Mouse (Mus musculus): Measurements from ENCODE around the gene Cmip. TPM values are rescaled to one million over a fixed set of nuclear protein-coding genes. Genes with fewer than 3 reads are reported as not detected.
A peak's percentile ranks its signal among the peaks of the same experiment; 100 is the strongest.

Gene Cmip
- polyA plus RNA-seq, 1 experiment from 2014 or later, result 146 TPM

GRCm38 (mm10) chr8:117367441-117367840 lies 110.6 kb downstream of the Cmip start:
- Histone ChIP-seq H3K9me3 (replicated peaks; ENCODE audit: control insufficient read depth, low read length, poor library complexity, severe bottlenecking) (no peaks in the 10 kb centered on the region), H3K36me3 (ENCODE audit: control insufficient read depth, insufficient read depth, low read length) (no peaks in the 10 kb centered on the region), H3K4me1 (ENCODE audit: control insufficient read depth, insufficient read depth, low read length) (peaks cover 42% of the 10 kb centered on the region), H3K4me2 (ENCODE audit: low read length) (no peak overlapping the region), H3K27ac (ENCODE audit: low read length) (no peak overlapping the region), H3K9ac (ENCODE audit: low read depth, low read length) (no peak overlapping the region), H3K4me3 (ENCODE audit: low read depth, low read length) (no peak overlapping the region), H3K27me3 (ENCODE audit: control insufficient read depth, insufficient read depth, low read depth, low read length) (no peaks in the 10 kb centered on the region)
- ATAC-seq, result no peak
- 83% methylated on average over 8 of the region's 8 CpGs for WGBS

GRCm38 (mm10) chr8:117368781-117369180 lies 111.9 kb downstream of the Cmip start:
- Histone ChIP-seq H3K4me2 (ENCODE audit: low read length) (no peak overlapping the region), H3K4me3 (ENCODE audit: low read depth, low read length) (no peak overlapping the region), H3K9ac (ENCODE audit: low read depth, low read length) (no peak overlapping the region), H3K36me3 (ENCODE audit: control insufficient read depth, insufficient read depth, low read length) (no peaks in the 10 kb centered on the region), H3K9me3 (replicated peaks; ENCODE audit: control insufficient read depth, low read length, poor library complexity, severe bottlenecking) (no peaks in the 10 kb centered on the region), H3K27ac (ENCODE audit: low read length) (no peak overlapping the region), H3K27me3 (ENCODE audit: control insufficient read depth, insufficient read depth, low read depth, low read length) (no peaks in the 10 kb centered on the region), H3K4me1 (ENCODE audit: control insufficient read depth, insufficient read depth, low read length) (peaks cover 42% of the 10 kb centered on the region)
- ATAC-seq, result no peak
- 76% methylated on average over 8 of the region's 8 CpGs for WGBS

GRCm38 (mm10) chr8:117370009-117370408 lies 113.1 kb downstream of the Cmip start:
- H3K36me3 ChIP-seq (ENCODE audit: control insufficient read depth, insufficient read depth, low read length), result no peaks in the 10 kb centered on the region
- no peak overlapping the region for H3K9ac ChIP-seq (ENCODE audit: low read depth, low read length)
- peaks cover 37% of the 10 kb centered on the region for H3K4me1 ChIP-seq (ENCODE audit: control insufficient read depth, insufficient read depth, low read length)
- WGBS, result 79% methylated on average over 8 of the region's 8 CpGs
- H3K27ac ChIP-seq (ENCODE audit: low read length), result no peak overlapping the region
- ATAC-seq, result no peak
- H3K4me3 ChIP-seq (ENCODE audit: low read depth, low read length), result no peak overlapping the region
- H3K27me3 ChIP-seq (ENCODE audit: control insufficient read depth, insufficient read depth, low read depth, low read length), result no peaks in the 10 kb centered on the region
- no peak overlapping the region for H3K4me2 ChIP-seq (ENCODE audit: low read length)
- no peaks in the 10 kb centered on the region for H3K9me3 ChIP-seq (replicated peaks; ENCODE audit: control insufficient read depth, low read length, poor library complexity, severe bottlenecking)

DNA sequence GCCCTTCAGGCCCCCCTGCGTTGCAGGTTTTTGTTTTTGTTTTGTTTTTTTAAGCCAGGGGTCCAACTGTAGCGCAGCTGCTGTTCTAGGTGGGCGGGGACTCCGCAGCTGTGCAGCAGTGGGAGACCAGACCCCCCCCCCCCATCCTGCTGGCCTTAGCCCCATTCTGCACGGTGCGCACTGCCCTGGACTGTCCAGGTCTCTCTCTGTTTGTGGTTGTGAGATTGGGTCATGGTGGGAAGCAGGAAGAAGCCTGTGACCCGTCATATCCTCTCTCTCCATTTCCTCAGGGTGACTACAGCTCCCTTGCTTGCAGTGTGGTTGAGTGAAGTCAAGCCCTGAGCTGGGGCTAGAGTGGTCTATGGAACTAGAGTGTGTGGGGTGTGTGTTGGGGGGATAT lies 114.3 kb downstream of the Cmip start:
- peak; percentile 27; the same call in 1 of the 2 replicates for ATAC-seq
- peaks cover 41% of the 10 kb centered on the region for H3K4me1 ChIP-seq (ENCODE audit: control insufficient read depth, insufficient read depth, low read length)
- 71% methylated on average over 7 of the region's 7 CpGs for WGBS

DNA sequence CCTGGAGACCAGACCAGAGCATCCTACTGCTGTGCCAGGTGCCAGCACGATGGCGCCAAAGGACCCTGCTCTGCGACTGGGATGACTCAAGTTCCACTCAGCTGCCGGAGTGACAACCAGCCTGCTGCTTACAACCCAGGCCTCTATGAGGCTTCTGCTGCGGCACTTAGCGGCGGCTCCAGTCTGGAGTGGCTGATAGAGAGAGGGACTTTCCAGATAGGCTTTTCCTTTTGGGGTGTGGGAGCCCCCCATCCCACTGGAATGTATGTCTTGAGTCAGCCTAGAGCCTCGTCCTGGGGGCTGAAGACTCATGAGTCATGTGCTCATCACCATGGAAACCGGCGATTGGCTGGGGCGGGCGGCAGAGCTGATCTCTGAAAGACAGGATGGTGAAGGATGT lies 115.2 kb downstream of the Cmip start:
- peak overlapping the region; percentile 19; the same call in 1 of the 2 replicates for H3K4me2 ChIP-seq (ENCODE audit: low read length)
- H3K4me3 ChIP-seq (ENCODE audit: low read depth, low read length), result no peak overlapping the region
- H3K36me3 ChIP-seq (ENCODE audit: control insufficient read depth, insufficient read depth, low read length), result no peaks in the 10 kb centered on the region
- ATAC-seq, result peak; percentile 37
- H3K27ac ChIP-seq (ENCODE audit: low read length), result peak overlapping the region; percentile 40
- no peaks in the 10 kb centered on the region for H3K27me3 ChIP-seq (ENCODE audit: control insufficient read depth, insufficient read depth, low read depth, low read length)
- 0 out of 2 replicates have a peak overlapping the region, but pooled peaks have one; percentile 25 for H3K9ac ChIP-seq (ENCODE audit: low read depth, low read length)
- H3K9me3 ChIP-seq (replicated peaks; ENCODE audit: control insufficient read depth, low read length, poor library complexity, severe bottlenecking), result no peaks in the 10 kb centered on the region
- WGBS, result 52% methylated on average over 12 of the region's 12 CpGs
- H3K4me1 ChIP-seq (ENCODE audit: control insufficient read depth, insufficient read depth, low read length), result peaks cover 39% of the 10 kb centered on the region

More for the DNA sequence above, 114.3 kb downstream of the Cmip start:
- H3K4me3 ChIP-seq (ENCODE audit: low read depth, low read length), result no peak overlapping the region
- H3K36me3 ChIP-seq (ENCODE audit: control insufficient read depth, insufficient read depth, low read length), result no peaks in the 10 kb centered on the region
- no peak overlapping the region for H3K9ac ChIP-seq (ENCODE audit: low read depth, low read length)
- H3K4me2 ChIP-seq (ENCODE audit: low read length), result no peak overlapping the region
- H3K9me3 ChIP-seq (replicated peaks; ENCODE audit: control insufficient read depth, low read length, poor library complexity, severe bottlenecking), result no peaks in the 10 kb centered on the region
- H3K27me3 ChIP-seq (ENCODE audit: control insufficient read depth, insufficient read depth, low read depth, low read length), result no peaks in the 10 kb centered on the region
- H3K27ac ChIP-seq (ENCODE audit: low read length), result peak overlapping the region; percentile 13; the same call in 1 of the 2 replicates

GRCm38 (mm10) chr8:117373001-117373428 lies 116.2 kb downstream of the Cmip start:
- Histone ChIP-seq H3K4me1 (ENCODE audit: control insufficient read depth, insufficient read depth, low read length) (peaks cover 38% of the 10 kb centered on the region), H3K9me3 (replicated peaks; ENCODE audit: control insufficient read depth, low read length, poor library complexity, severe bottlenecking) (no peaks in the 10 kb centered on the region), H3K4me3 (ENCODE audit: low read depth, low read length) (no peak overlapping the region), H3K9ac (ENCODE audit: low read depth, low read length) (no peak overlapping the region), H3K27me3 (ENCODE audit: control insufficient read depth, insufficient read depth, low read depth, low read length) (no peaks in the 10 kb centered on the region), H3K36me3 (ENCODE audit: control insufficient read depth, insufficient read depth, low read length) (no peaks in the 10 kb centered on the region), H3K27ac (ENCODE audit: low read length) (peak overlapping the region; percentile 40), H3K4me2 (ENCODE audit: low read length) (no peak overlapping the region)
- 66% methylated on average over 11 of the region's 11 CpGs for WGBS
- ATAC-seq, result no peak

DNA sequence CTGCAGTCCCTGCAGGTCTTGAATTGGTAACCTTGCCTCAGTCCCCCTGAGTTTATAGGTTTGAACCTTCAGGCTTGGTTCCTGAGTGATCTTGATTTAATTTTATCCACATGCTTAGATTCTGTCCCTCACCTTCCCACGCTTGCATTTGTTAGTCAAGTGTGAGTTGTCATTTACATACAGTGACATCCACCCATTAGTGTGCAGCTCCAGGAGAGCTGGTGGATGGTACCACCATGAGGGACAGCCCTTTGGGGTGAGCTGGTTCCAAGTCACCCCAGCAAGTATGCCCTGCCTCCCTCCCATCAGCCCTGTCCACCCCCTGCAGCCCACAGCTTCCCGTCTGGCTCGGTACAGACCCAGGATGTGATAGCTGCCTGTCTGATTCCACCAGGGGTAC lies 117.2 kb downstream of the Cmip start:
- Histone ChIP-seq H3K9me3 (replicated peaks; ENCODE audit: control insufficient read depth, low read length, poor library complexity, severe bottlenecking) (no peaks in the 10 kb centered on the region), H3K4me1 (ENCODE audit: control insufficient read depth, insufficient read depth, low read length) (peaks cover 41% of the 10 kb centered on the region), H3K27ac (ENCODE audit: low read length) (no peak overlapping the region), H3K4me2 (ENCODE audit: low read length) (no peak overlapping the region), H3K4me3 (ENCODE audit: low read depth, low read length) (no peak overlapping the region), H3K27me3 (ENCODE audit: control insufficient read depth, insufficient read depth, low read depth, low read length) (no peaks in the 10 kb centered on the region), H3K36me3 (ENCODE audit: control insufficient read depth, insufficient read depth, low read length) (no peaks in the 10 kb centered on the region), H3K9ac (ENCODE audit: low read depth, low read length) (0 out of 2 replicates have a peak overlapping the region, but pooled peaks have one; percentile 25)
- ATAC-seq, result no peak
- 82% methylated on average over 3 of the region's 3 CpGs for WGBS

DNA sequence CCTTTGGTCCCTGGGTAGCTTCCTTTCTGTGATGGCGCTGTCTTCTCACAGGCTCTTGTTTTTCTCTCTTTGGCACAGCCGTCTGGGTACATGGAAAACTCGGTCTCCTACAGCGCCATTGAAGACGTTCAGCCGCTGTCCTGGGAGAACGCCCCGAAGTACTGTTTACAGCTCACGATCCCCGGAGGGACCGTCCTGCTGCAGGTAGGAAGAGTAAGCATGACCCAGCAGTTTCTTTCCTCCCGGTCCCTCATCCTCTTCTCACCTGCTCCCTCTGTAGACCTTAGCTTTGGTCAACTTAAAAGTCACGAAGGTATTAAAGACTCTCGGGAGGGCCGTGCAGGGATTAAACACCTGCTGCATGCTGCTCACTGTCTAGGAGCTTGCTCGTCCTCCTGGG lies 120.1 kb downstream of the Cmip start:
- ATAC-seq, result no peak
- Histone ChIP-seq H3K9ac (ENCODE audit: low read depth, low read length) (no peak overlapping the region), H3K4me1 (ENCODE audit: control insufficient read depth, insufficient read depth, low read length) (peaks cover 36% of the 10 kb centered on the region), H3K9me3 (replicated peaks; ENCODE audit: control insufficient read depth, low read length, poor library complexity, severe bottlenecking) (no peaks in the 10 kb centered on the region), H3K36me3 (ENCODE audit: control insufficient read depth, insufficient read depth, low read length) (no peaks in the 10 kb centered on the region), H3K4me3 (ENCODE audit: low read depth, low read length) (no peak overlapping the region), H3K27me3 (ENCODE audit: control insufficient read depth, insufficient read depth, low read depth, low read length) (no peaks in the 10 kb centered on the region), H3K27ac (ENCODE audit: low read length) (no peak overlapping the region), H3K4me2 (ENCODE audit: low read length) (no peak overlapping the region)
- 51% methylated on average over 16 of the region's 16 CpGs for WGBS

- no peak for ATAC-seq
- Histone ChIP-seq H3K4me1 (ENCODE audit: control insufficient read depth, insufficient read depth, low read length) (peaks cover 22% of the 10 kb centered on the region), H3K9ac (ENCODE audit: low read depth, low read length) (no peak overlapping the region), H3K27me3 (ENCODE audit: control insufficient read depth, insufficient read depth, low read depth, low read length) (no peaks in the 10 kb centered on the region), H3K4me2 (ENCODE audit: low read length) (no peak overlapping the region), H3K9me3 (replicated peaks; ENCODE audit: control insufficient read depth, low read length, poor library complexity, severe bottlenecking) (no peaks in the 10 kb centered on the region), H3K4me3 (ENCODE audit: low read depth, low read length) (no peak overlapping the region), H3K27ac (ENCODE audit: low read length) (no peak overlapping the region; the same call in 1 of the 2 replicates), H3K36me3 (ENCODE audit: control insufficient read depth, insufficient read depth, low read length) (no peaks in the 10 kb centered on the region)
- WGBS, result 83% methylated on average over 7 of the region's 7 CpGs
These were observed 121.8 kb downstream of the Cmip start for GRCm38 (mm10) chr8:117378625-117379024.

Measured in midbrain, embryonic 16.5 days (tissue).